Mouse (Mus musculus): Measurements from ENCODE around the gene Tmem270. TPM values are rescaled to one million over a fixed set of nuclear protein-coding genes. Genes with fewer than 3 reads are reported as not detected.
A peak's percentile ranks its signal among the peaks of the same experiment; 100 is the strongest.
"Not testable (repeated sequence)": the region's sequence is repeated elsewhere in the genome, so short reads cannot be mapped to it uniquely, and the experiment has no call there.

Tmem270 gene
- total and polyA plus RNA-seq, 2 experiments from 2014 or later: not detected

DNA sequence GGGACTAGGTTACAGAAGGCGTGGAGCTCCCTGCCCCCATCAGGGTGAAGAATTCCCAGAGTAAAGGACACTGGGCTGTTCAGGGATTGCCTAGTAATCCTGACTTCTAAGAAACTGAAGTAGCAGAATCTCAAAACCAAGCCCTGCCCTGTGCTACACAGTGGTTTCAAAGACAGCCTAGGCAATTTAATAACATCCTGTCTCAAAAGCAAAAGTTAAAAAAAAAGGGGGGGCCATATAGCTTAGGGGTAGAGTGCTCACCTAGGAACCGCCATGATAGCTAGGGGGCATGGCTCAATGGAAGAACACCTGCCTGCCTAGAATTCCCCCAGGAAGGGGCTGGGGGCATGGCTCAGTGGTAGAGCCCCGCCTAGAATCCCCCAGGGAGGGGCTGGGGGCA lies 32.5 kb upstream of the Tmem270 start:
- ATAC-seq (no peak), DNase-seq (no peak)
- TF ChIP-seq CTCF (IDR thresholded peaks at IDR 0.05; ENCODE audit: low read depth): no peak
- WGBS: 81% methylated on average over 3 of the region's 3 CpGs
- Histone ChIP-seq H3K4me3 (ENCODE audit: low read depth, low read length) (no peak overlapping the region), H3K27ac (ENCODE audit: low read depth, low read length) (no peak overlapping the region), H3K9ac (no peak overlapping the region), H3K4me1 (ENCODE audit: insufficient read depth) (no peaks in the 10 kb centered on the region), H3K36me3 (ENCODE audit: insufficient read depth) (no peaks in the 10 kb centered on the region), H3K27me3 (ENCODE audit: insufficient read depth, low read length) (no peaks in the 10 kb centered on the region), H3K9me3 (ENCODE audit: low read length) (no peaks in the 10 kb centered on the region), H3K4me2 (ENCODE audit: low read depth) (no peak overlapping the region)

DNA sequence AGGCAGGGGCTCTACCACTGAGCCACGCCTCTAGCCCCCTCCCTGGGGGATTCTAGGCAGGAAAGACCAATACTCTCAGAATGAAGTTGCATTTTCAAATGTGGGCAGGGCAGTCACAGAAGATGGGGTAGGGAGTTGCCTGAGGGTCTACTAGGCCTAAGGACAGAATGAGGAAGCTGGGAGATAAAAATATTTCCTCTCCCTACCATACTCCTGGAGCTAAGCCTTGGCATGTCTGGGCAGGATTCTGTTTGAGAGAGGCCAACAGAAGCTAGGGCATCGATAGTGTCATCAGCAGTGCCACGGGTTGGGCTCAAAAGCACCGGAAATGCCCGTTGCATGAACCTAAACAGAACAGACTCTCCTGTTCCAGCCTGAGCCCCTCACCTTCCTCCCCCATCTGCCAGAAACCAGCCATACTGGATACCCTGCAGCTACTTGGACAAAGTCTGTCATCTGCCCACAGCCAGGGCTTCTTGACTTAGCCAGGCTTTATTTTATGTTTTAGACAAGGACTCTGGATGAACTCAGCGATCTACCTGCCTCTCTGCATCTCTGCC lies 30.2 kb upstream of the Tmem270 start:
- Histone ChIP-seq H3K27ac (ENCODE audit: low read depth, low read length) (no peak overlapping the region), H3K4me2 (ENCODE audit: low read depth) (no peak overlapping the region), H3K4me1 (ENCODE audit: insufficient read depth) (no peaks in the 10 kb centered on the region), H3K4me3 (ENCODE audit: low read depth, low read length) (no peak overlapping the region), H3K9ac (no peak overlapping the region), H3K36me3 (ENCODE audit: insufficient read depth) (no peaks in the 10 kb centered on the region), H3K9me3 (ENCODE audit: low read length) (no peaks in the 10 kb centered on the region), H3K27me3 (ENCODE audit: insufficient read depth, low read length) (no peaks in the 10 kb centered on the region)
- DNase-seq (no peak), ATAC-seq (no peak)
- WGBS: 91% methylated on average over 6 of the region's 6 CpGs
- no peak for TF ChIP-seq CTCF (IDR thresholded peaks at IDR 0.05; ENCODE audit: low read depth)

- no peaks in the 10 kb centered on the region for H3K36me3 ChIP-seq (ENCODE audit: insufficient read depth)
- no peak for ATAC-seq
- H3K27ac ChIP-seq (ENCODE audit: low read depth, low read length): no peak overlapping the region
- 90% methylated on average over 6 of the region's 6 CpGs for WGBS
- no peaks in the 10 kb centered on the region for H3K4me1 ChIP-seq (ENCODE audit: insufficient read depth)
- DNase-seq: no peak
- TF ChIP-seq CTCF (IDR thresholded peaks at IDR 0.05; ENCODE audit: low read depth): no peak
- H3K27me3 ChIP-seq (ENCODE audit: insufficient read depth, low read length): no peaks in the 10 kb centered on the region
- H3K9me3 ChIP-seq (ENCODE audit: low read length): no peaks in the 10 kb centered on the region
- no peak overlapping the region for H3K4me3 ChIP-seq (ENCODE audit: low read depth, low read length)
- no peak overlapping the region for H3K4me2 ChIP-seq (ENCODE audit: low read depth)
- no peak overlapping the region for H3K9ac ChIP-seq
Observed at GRCm38 (mm10) chr5:134936051-134936450, 29.5 kb upstream of the Tmem270 start.

- 89% methylated on average over 3 of the region's 3 CpGs for WGBS
- no peak for ATAC-seq
- no peaks in the 10 kb centered on the region for H3K4me1 ChIP-seq (ENCODE audit: insufficient read depth)
Observed at GRCm38 (mm10) chr5:134934666-134935065, 28.1 kb upstream of the Tmem270 start.

DNA sequence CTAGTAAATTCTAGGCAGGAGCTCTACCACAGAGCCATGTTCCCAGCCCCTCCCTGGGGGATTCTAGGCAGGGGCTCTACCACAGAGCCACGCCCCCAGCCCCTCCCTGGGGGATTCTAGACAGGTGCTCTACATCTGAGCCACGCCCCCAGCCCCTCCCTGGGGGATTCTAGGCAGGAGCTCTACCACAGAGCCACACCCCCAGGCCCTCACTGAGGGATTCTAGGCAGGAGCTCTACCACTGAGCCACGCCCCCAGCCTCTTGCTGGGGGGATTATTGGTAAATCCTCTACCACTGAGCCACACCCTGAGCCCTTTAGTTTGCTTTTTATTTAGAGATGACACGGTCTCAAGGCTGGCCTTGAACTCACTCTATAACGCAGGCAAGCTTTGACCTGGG lies 27.2 kb upstream of the Tmem270 start:
- not testable (repeated sequence) for H3K9ac ChIP-seq; H3K4me2 ChIP-seq (ENCODE audit: low read depth); H3K27ac ChIP-seq (ENCODE audit: low read depth, low read length); H3K4me1 ChIP-seq (ENCODE audit: insufficient read depth); H3K27me3 ChIP-seq (ENCODE audit: insufficient read depth, low read length); H3K9me3 ChIP-seq (ENCODE audit: low read length); H3K36me3 ChIP-seq (ENCODE audit: insufficient read depth); ATAC-seq; DNase-seq; H3K4me3 ChIP-seq (ENCODE audit: low read depth, low read length)
- WGBS: 88% methylated on average over 5 of the region's 5 CpGs

More at GRCm38 (mm10) chr5:134934666-134935065, 28.1 kb upstream of the Tmem270 start:
- no peak for TF ChIP-seq CTCF (IDR thresholded peaks at IDR 0.05; ENCODE audit: low read depth)
- no peak overlapping the region for H3K4me2 ChIP-seq (ENCODE audit: low read depth)
- H3K9me3 ChIP-seq (ENCODE audit: low read length): no peaks in the 10 kb centered on the region
- H3K36me3 ChIP-seq (ENCODE audit: insufficient read depth): no peaks in the 10 kb centered on the region
- no peaks in the 10 kb centered on the region for H3K27me3 ChIP-seq (ENCODE audit: insufficient read depth, low read length)
- H3K4me3 ChIP-seq (ENCODE audit: low read depth, low read length): no peak overlapping the region
- no peak for DNase-seq
- no peak overlapping the region for H3K9ac ChIP-seq
- H3K27ac ChIP-seq (ENCODE audit: low read depth, low read length): no peak overlapping the region

GRCm38 (mm10) chr5:134933281-134933680 lies 26.7 kb upstream of the Tmem270 start:
- Histone ChIP-seq H3K4me2 (ENCODE audit: low read depth) (no peak overlapping the region), H3K36me3 (ENCODE audit: insufficient read depth) (no peaks in the 10 kb centered on the region), H3K4me1 (ENCODE audit: insufficient read depth) (no peaks in the 10 kb centered on the region), H3K4me3 (ENCODE audit: low read depth, low read length) (no peak overlapping the region), H3K27me3 (ENCODE audit: insufficient read depth, low read length) (no peaks in the 10 kb centered on the region), H3K27ac (ENCODE audit: low read depth, low read length) (no peak overlapping the region), H3K9me3 (ENCODE audit: low read length) (no peaks in the 10 kb centered on the region), H3K9ac (no peak overlapping the region)
- no peak for TF ChIP-seq CTCF (IDR thresholded peaks at IDR 0.05; ENCODE audit: low read depth)
- no peak for ATAC-seq
- 93% methylated on average over 8 of the region's 8 CpGs for WGBS
- no peak for DNase-seq

DNA sequence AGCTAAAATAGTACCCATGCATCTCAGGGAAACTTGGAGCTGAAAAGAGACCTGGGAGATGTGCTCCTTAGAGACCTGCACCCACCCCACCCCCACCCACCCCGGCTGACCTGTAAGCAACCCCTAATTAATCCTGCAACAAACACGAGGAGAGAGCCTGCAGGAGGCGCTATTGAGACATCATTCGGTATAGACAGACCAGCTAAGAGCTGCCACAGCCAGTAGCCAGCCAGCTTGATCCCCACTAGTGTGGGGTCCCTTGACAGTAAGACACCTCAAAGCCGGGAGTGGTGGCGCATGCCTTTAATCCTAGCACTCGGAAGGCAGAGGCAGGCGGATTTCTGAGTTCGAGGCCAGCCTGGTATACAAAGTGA lies 26.4 kb upstream of the Tmem270 start:
- ATAC-seq (peak; percentile 19; the same call in 1 of the 2 replicates), DNase-seq (peak; percentile 64)
- WGBS: 49% methylated on average over 9 of the region's 9 CpGs
- Histone ChIP-seq H3K36me3 (ENCODE audit: insufficient read depth) (no peaks in the 10 kb centered on the region), H3K4me2 (ENCODE audit: low read depth) (peak overlapping the region; percentile 100), H3K4me1 (ENCODE audit: insufficient read depth) (no peaks in the 10 kb centered on the region), H3K9ac (peak overlapping the region; percentile 56), H3K27ac (ENCODE audit: low read depth, low read length) (no peak overlapping the region), H3K27me3 (ENCODE audit: insufficient read depth, low read length) (no peaks in the 10 kb centered on the region), H3K4me3 (ENCODE audit: low read depth, low read length) (peak overlapping the region; percentile 63), H3K9me3 (ENCODE audit: low read length) (no peaks in the 10 kb centered on the region)
- peak; percentile 46 for TF ChIP-seq CTCF (IDR thresholded peaks at IDR 0.05; ENCODE audit: low read depth)

All from forebrain, postnatal 0 days (tissue).